Mouse (Mus musculus): Measurements from ENCODE around the gene Cdip1. TPM values are rescaled to one million over a fixed set of nuclear protein-coding genes. Genes with fewer than 3 reads are reported as not detected.
"Not testable (repeated sequence)": the region's sequence is repeated elsewhere in the genome, so short reads cannot be mapped to it uniquely, and the experiment has no call there.

The Cdip1 gene
- total RNA-seq (2021): 10 to 100 TPM; 78.8 to 81.3 TPM
- long read RNA-seq, experiment 1, full-length matches to known transcripts: 140 of 180 reads
- long read RNA-seq, experiment 1, partial matches to known transcripts: 33 of 180 reads
- long read RNA-seq, experiment 1, other reads (novel, unspliced or antisense): 7 of 180 reads
- long read RNA-seq, experiment 2, transcript Cdip1-201 (6 exons, 3,953 nt): major isoform, 132 of 178 reads
- long read RNA-seq, experiment 2, transcript Cdip1-203 (6 exons, 2,554 nt): minor isoform, 6 of 178 reads
- long read RNA-seq, experiment 2, partial matches to known transcripts: 24 of 178 reads
- long read RNA-seq, experiment 2, other reads (novel, unspliced or antisense): 16 of 178 reads

- peak; percentile 94 for DNase-seq
- intact Hi-C loops (cut with DNase I): loop anchor here (2.0 to 5.0 kb wide), 5 partner anchors 27 to 158 kb away; partner anchors contain the start of gene Nmral1
Measured at GRCm38 (mm10) chr16:4789810-4790559, at the start of gene Cdip1. Gene Cdip1 (minus strand): TSS chr16:4790292.

- no peak for DNase-seq
- intact Hi-C loops (cut with DNase I): no loop called here
Measured at GRCm38 (mm10) chr16:4839552-4839951, 49.5 kb upstream of the Cdip1 start.

DNA sequence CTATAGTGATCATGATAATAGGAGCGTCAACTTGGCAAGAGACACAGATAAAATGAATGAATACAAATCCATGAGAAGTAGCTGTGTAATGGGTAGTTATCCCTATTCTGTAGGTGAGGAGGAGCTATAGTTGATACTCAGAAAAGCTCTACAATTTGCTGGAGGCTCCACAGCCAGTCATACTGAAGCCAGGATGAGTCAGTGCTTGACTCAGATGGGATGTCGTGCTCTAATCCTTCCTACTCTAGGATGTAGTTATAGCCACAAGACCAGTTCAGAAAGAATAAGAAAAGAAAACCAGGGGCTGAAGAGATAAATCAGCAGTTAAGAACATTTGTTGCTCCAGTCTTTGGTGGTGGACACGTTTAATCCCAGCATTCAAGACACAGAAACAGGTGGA lies 47.5 kb upstream of the Cdip1 start:
- intact Hi-C loops (cut with DNase I): no loop called here
- no peak for DNase-seq

DNA sequence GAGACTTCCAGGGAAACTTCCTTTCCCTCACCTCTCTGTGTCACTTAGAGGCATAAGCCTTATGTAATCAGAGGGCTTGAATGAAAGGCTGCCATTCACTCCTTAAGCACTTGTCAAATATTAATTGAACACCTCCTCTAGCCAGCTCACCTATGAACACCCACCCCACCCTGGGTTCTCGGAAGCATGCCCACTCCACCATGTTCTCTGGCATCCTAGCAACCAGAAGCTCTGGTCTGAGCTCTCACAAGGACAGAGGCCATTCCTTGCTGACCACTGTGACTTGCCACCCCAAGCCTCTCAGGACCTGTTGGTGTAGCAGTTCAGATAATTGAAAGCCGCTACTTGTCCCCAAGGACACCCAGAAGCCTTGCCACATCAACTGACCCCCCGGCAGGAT lies 45.1 kb upstream of the Cdip1 start, which contains the start of gene 4930562C15Rik:
4930562C15Rik (plus strand) TSS at position 226 of the 400 bp plus-strand sequence.
- DNase-seq: no peak
- intact Hi-C loops (cut with DNase I): no loop called here

- DNase-seq: no peak
- intact Hi-C loops (cut with DNase I): no loop called here
Measured at GRCm38 (mm10) chr16:4833858-4834257, 43.8 kb upstream of the Cdip1 start.

DNA sequence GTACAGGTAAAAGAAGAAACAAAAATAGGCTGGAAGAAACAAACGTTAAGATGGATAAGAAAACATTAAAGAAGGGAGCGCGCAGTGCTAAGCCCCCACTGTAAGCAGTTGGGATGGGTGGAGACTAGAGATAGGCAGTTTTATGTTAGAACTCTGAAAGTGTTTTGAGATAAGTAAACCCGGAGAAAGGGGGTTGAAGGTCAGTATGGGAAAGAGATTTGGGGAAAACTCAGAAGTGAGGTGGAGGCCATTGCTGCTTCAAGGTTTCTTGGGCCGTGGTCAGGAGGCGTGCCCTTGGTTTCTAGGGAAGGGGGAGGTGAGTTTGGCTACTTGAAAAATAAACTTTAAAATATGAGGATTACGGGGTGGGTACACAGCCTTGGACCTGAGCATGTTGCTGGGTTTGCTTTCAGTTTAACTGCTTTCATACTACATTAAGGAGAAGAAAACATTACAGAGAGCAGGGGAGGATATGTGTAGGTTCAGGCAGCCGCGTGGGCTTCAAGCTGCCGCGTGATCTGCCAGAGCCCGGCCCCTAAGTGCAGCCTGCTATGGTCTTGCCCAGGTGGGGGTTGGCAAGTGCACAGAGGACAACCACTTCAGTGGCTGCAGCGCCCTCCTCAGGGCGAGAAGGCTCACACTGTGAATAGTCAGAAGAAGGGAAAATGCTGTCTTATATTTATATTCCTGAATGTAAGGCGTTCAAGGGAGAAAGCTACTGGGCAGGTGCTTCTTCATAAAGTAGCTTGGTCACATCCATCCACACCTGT lies 41.7 kb upstream of the Cdip1 start:
- intact Hi-C loops (cut with DNase I): no loop called here
- no peak for DNase-seq

DNA sequence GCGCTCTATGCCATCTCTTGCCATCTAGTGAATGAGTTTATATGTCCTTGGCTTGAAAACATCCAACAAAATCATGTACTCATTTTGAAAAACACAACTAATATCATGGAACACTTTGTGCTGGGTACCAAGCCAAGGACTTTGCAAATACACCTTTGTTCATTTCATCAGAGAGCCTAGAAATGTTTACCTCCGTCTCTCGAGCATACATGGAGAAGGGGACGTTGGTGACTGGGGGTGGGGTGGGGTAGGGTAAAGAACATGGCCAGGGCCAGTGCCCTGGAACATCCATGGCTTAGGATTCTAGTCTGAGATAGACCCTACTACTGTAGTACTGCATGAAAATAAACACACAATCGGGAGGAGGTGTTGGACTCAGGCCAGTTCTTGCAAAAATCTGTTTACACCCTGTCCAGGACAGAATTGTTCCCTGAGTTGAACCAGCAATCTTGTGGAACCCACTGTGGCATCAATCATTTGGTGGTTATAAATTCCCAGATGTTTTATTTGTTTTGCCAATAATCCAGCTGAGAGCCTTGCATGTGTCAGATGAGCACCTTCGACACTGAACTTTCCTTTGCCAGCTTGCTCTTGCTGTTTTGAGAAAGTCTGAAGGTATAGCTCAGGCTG lies 39.3 kb upstream of the Cdip1 start:
- DNase-seq: no peak
- intact Hi-C loops (cut with DNase I): no loop called here

GRCm38 (mm10) chr16:4827639-4828038 lies 37.5 kb upstream of the Cdip1 start:
- no peak for DNase-seq
- intact Hi-C loops (cut with DNase I): no loop called here

GRCm38 (mm10) chr16:4824466-4824865 lies 34.4 kb upstream of the Cdip1 start:
- intact Hi-C loops (cut with DNase I): not testable (repeated sequence)

GRCm38 (mm10) chr16:4818349-4818748 lies 28.3 kb upstream of the Cdip1 start:
- intact Hi-C loops (cut with DNase I): no loop called here
- DNase-seq: no peak

More at GRCm38 (mm10) chr16:4824466-4824865, 34.4 kb upstream of the Cdip1 start:
- DNase-seq: not testable (repeated sequence)

- no peak for DNase-seq
- intact Hi-C loops (cut with DNase I): no loop called here
Measured at GRCm38 (mm10) chr16:4796631-4797030, 6.5 kb upstream of the Cdip1 start.

DNA sequence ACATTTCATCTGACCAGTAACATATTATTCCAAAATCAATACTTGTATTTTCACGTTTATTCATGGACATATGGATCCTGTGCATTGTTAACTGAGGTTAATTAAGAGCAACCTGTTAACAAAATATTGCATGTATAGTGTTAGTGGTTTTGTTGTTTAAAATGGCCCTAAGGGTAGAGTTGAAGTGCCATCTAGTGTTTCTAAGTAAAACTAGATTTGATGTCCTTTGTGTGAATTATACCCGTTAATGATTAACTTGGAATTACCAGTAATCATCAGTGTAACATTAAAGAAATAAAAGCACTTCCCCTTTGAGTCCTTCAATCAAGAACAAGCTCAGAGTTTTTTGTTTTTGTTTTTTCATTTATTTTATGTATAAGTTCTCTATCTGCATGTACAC lies 1.2 kb upstream of the Cdip1 start:
- intact Hi-C loops (cut with DNase I): loop anchor here (2.0 to 5.0 kb wide), 3 partner anchors 29 to 159 kb away; partner anchors contain the start of gene Nmral1
- no peak for DNase-seq

- no peak for DNase-seq
- intact Hi-C loops (cut with DNase I): loop anchor here (5.0 kb wide), 2 partner anchors 102 to 123 kb away; no protein-coding TSS in a partner anchor
Measured at GRCm38 (mm10) chr16:4789311-4789768, 752 bp downstream of the Cdip1 start.

GRCm38 (mm10) chr16:4788176-4788575 lies 1.9 kb downstream of the Cdip1 start:
- intact Hi-C loops (cut with DNase I): loop anchor here (5.0 kb wide), 2 partner anchors 101 to 124 kb away; no protein-coding TSS in a partner anchor

DNA sequence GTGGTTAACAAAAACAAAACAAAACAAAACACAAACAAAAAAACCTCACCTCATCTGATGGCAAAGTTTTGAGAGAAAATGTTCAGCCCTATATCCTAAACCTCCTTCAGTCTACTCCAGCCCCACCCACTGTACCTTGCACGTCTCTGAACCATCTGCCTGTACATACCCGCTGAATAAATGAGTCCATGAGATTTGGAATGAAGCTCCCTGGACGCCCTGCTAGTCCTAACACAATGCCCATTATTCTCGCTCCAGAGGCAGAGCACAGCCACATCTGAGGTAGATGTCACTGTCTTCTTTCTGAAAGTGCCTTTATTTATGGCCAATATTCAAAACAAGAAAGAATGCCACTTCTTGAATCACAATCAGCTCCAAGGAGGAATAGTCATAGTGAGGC lies 4.4 kb downstream of the Cdip1 start:
- intact Hi-C loops (cut with DNase I): loop anchor here (5.0 kb wide), 2 partner anchors 98 to 127 kb away; no protein-coding TSS in a partner anchor
- no peak for DNase-seq

More at GRCm38 (mm10) chr16:4788176-4788575, 1.9 kb downstream of the Cdip1 start:
- no peak for DNase-seq

DNA sequence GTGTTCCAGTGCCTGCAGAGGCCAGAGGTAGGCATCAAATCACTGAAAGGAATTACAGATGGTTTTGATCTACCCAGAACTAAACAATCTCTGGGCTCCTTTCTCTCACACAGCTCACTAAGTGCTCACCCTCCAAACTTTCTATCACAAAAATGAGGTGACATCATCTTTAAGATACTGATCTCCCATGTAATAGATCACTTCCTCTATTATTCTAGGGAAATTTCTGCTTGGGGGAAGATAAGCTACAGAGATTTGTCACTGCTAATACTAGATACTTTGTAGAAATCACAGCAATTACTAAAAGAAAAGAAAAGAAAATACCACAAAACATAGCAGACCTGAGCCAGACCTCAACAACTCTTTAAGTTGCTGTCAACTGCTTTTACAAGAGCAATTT lies 7.6 kb downstream of the Cdip1 start:
- intact Hi-C loops (cut with DNase I): no loop called here
- no peak for DNase-seq

DNA sequence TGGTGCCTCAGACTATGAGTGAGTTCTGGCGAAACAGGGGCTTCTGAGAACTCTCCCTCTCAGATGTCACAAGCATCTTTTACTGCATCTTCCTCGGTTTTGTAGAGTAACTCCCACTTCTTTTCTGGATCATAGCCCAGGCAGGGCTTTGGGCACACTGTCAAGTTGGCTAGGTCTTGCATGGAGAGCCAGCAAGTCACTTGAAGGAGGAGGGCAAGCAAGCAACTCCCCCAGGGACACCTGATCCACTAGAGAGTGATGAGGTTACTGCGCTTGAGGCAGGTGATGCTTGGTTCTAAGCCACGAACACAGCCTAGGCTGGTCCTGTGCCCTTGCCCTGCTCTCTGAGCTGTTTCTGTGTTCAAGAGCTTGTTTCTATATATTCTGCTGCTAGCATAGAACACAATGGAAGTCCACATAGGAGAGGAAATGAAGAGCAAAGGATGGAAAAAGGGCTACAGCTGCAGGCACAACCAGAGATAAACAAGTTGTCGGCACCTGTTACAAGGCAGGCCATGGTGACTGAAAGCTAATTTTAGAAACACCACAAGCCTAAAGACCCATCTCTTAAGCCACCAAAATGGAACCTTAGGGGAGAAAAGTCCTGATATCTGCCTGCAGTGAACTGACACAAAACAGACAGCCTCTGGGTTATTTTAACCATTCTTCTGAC lies 8.4 kb downstream of the Cdip1 start:
- intact Hi-C loops (cut with DNase I): no loop called here
- peak; percentile 55 to 77 for DNase-seq

DNA sequence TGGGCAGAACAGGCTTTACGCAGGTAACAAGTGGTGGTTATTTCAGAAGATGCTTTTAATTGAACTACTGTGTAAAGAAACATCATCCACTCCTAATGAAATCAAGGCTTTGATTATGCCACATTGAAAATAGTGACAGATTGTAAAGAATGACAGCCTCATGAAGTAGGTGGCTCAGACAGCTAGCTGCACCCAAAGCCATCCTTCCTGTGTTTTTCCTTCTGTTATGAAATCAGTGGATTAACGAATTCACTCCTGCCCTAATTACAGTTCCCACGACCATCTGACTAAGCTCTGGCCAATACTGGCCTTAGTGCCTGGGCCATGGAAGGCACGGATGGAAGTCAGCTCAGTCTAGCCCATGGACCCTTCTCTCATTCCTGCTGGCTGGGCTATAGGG lies 11.2 kb downstream of the Cdip1 start:
- DNase-seq: no peak
- intact Hi-C loops (cut with DNase I): no loop called here

DNA sequence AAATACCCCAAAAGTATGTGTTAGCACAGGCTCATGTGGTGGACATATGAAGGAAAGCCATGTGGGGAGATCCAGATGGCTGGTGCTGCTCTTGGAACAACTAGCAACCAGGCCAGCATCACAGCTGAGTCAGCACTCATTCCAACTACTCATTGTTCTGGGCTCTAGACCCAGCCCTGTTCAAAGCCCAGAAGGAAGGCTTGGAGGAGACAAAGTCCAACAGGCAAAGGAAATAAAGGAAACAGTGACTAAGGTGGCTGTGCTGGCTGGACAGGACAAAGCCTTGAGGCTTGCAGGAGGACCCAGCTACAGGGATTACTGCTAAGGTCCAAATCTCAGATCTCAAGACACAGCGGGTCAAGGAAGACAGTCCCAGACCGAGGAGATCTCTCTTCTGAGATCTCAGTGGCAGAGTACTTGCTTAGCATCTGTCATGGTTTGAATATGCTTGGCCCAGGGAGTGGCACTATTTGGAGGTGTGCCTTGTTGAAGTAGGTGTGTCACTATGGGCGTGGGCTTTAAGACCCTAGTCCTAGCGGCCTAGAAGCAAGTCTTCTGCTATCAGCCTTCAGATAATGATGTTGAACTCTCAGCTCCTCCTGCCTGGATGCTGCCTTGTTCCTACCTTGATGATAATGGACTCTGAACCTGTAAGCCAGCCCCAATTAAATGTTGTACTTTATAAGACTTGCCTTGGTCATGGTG lies 12.0 kb downstream of the Cdip1 start:
- DNase-seq: no peak
- intact Hi-C loops (cut with DNase I): no loop called here

Data from heart, postnatal 14 days (tissue).